Mouse (Mus musculus): ENCODE data around the gene Fam114a2. TPM values are rescaled to one million over a fixed set of nuclear protein-coding genes. Genes with fewer than 3 reads are reported as not detected.
A peak's percentile ranks its signal among the peaks of the same experiment; 100 is the strongest.

The Fam114a2 gene
- polyA plus RNA-seq, 1 experiment from 2014 or later, result 53.8 TPM

DNA sequence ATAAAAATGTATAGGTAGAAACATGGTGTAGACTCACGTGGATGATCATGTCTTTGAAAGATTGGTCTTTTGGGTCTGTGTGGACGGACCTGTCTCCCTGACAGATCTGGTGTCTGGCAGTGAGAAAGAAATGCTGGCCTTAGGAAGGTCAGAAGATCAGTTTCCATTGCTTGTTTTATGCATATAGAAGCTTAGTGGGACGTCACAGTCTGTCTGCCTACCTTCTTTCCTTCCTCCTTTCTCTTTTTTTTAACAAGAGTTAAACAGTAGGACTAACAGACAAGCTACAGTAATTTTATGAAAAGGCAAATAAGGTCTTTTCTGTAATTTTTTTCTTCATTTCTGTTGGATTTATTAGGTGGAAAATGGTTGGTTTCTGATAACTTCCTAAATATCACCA is 10.7 kb upstream of the Fam114a2 start:
- ATAC-seq (ENCODE audit: insufficient read depth), result no peak
- Histone ChIP-seq H3K36me3 (ENCODE audit: insufficient read depth) (peaks cover 48% of the 10 kb centered on the region), H3K4me2 (no peak overlapping the region), H3K27me3 (ENCODE audit: insufficient read depth, low read length) (no peaks in the 10 kb centered on the region), H3K27ac (ENCODE audit: low read depth) (no peak overlapping the region), H3K4me3 (ENCODE audit: low read depth, low read length) (no peak overlapping the region), H3K9ac (no peak overlapping the region), H3K9me3 (ENCODE audit: low read depth, low read length) (no peaks in the 10 kb centered on the region), H3K4me1 (ENCODE audit: insufficient read depth) (no peaks in the 10 kb centered on the region)
- 83% methylated on average over 3 of the region's 3 CpGs for WGBS
- no peak for DNase-seq
- no peak for TF ChIP-seq CTCF (IDR thresholded peaks at IDR 0.05; ENCODE audit: low read depth)

DNA sequence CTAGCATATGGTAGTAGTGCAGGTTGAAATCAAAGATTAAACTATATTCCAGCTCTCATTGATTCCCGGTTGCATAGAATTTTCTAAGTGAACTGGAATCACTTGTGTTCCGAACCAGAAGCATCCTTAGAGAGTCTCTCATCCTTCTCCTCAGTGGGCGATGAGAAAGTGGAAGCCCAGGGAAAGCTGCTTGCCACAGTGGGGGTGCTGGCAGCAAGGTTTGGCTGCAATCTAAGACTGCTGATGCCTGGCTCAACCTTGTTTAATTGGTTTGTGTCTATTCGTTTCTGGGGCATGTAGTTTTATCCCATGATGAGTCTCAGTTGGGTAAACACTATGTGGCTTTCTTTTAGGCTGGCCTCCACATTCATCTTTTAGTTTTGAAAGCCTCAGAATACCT is 9.1 kb upstream of the Fam114a2 start:
- 72% methylated on average over 4 of the region's 4 CpGs for WGBS
- H3K36me3 ChIP-seq (ENCODE audit: insufficient read depth), result peaks cover 43% of the 10 kb centered on the region

DNA sequence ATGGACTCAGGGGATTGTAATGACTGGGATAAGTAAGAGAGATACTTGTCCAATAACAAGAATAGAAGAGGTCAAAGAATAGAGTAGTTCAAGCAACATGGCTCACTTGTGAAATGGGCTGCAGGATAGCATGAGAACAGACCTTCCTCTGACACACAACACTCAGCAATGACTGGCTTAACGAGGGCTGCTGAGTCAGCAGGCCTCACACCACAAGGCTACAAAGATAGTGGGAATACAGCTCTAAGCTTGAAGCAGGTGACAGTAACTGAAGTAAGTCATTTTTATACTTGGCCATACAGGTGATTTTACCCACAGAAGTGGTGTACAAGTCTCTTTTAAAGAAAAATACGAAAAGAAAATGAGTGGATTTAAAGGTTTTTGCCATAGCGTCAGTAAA is 7.5 kb upstream of the Fam114a2 start:
- H3K9me3 ChIP-seq (ENCODE audit: low read depth, low read length), result no peaks in the 10 kb centered on the region
- H3K9ac ChIP-seq, result no peak overlapping the region
- ATAC-seq (ENCODE audit: insufficient read depth), result no peak
- no peaks in the 10 kb centered on the region for H3K4me1 ChIP-seq (ENCODE audit: insufficient read depth)
- H3K4me3 ChIP-seq (ENCODE audit: low read depth, low read length), result no peak overlapping the region
- no peaks in the 10 kb centered on the region for H3K27me3 ChIP-seq (ENCODE audit: insufficient read depth, low read length)
- 79% methylated on average over 3 of the region's 3 CpGs for WGBS
- H3K27ac ChIP-seq (ENCODE audit: low read depth), result no peak overlapping the region
- no peak overlapping the region for H3K4me2 ChIP-seq
- DNase-seq, result no peak
- H3K36me3 ChIP-seq (ENCODE audit: insufficient read depth), result peaks cover 34% of the 10 kb centered on the region
- no peak for TF ChIP-seq CTCF (IDR thresholded peaks at IDR 0.05; ENCODE audit: low read depth)

More for the DNA sequence above, 9.1 kb upstream of the Fam114a2 start:
- Histone ChIP-seq H3K4me3 (ENCODE audit: low read depth, low read length) (no peak overlapping the region), H3K9ac (no peak overlapping the region), H3K27ac (ENCODE audit: low read depth) (no peak overlapping the region), H3K4me2 (no peak overlapping the region), H3K4me1 (ENCODE audit: insufficient read depth) (no peaks in the 10 kb centered on the region), H3K9me3 (ENCODE audit: low read depth, low read length) (no peaks in the 10 kb centered on the region), H3K27me3 (ENCODE audit: insufficient read depth, low read length) (no peaks in the 10 kb centered on the region)
- no peak for TF ChIP-seq CTCF (IDR thresholded peaks at IDR 0.05; ENCODE audit: low read depth)
- DNase-seq, result no peak
- no peak for ATAC-seq (ENCODE audit: insufficient read depth)

DNA sequence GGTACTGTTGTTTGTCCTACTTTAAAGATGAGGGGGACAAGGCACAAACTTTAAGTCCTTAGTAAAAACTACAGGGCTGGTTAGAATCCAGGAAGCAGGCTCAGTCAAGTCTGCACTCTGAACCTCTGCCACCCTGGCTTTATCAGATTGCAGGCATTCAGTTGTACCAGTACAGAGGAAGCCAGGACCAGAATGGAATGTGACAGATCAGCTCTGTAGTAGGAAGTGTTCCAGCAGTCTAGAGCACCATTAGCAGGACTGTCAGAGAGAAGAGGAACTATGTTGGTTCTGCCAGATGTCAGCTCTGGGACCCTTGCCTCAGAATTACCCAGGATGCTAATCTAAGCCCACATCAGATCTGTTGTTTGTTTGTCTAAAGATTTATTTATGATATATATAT is 6.2 kb upstream of the Fam114a2 start:
- ATAC-seq (ENCODE audit: insufficient read depth), result no peak
- Histone ChIP-seq H3K9ac (no peak overlapping the region), H3K27me3 (ENCODE audit: insufficient read depth, low read length) (no peaks in the 10 kb centered on the region), H3K4me3 (ENCODE audit: low read depth, low read length) (no peak overlapping the region), H3K36me3 (ENCODE audit: insufficient read depth) (peaks cover 24% of the 10 kb centered on the region), H3K27ac (ENCODE audit: low read depth) (no peak overlapping the region), H3K4me2 (no peak overlapping the region), H3K4me1 (ENCODE audit: insufficient read depth) (no peaks in the 10 kb centered on the region), H3K9me3 (ENCODE audit: low read depth, low read length) (no peaks in the 10 kb centered on the region)
- peak; percentile 7 for DNase-seq
- no peak for TF ChIP-seq CTCF (IDR thresholded peaks at IDR 0.05; ENCODE audit: low read depth)

DNA sequence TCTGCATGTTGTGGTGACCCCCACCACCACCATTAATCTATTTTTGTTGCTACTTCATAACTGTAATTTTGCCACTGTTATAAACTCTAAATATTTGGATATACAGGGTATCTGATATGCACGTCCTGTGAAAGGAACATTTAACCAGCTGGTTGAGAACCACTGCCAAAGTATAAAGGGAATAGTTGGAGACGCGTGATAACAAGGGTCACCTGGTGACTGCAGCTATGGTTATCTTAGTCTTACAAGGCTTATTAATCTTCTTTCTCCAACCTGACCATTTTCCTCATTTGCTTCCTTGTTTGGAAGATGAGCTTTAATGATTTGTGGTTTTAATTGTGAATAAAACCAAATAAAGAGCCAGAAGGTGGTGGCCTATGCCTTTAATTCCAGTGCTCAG is 5.0 kb upstream of the Fam114a2 start:
- Histone ChIP-seq H3K4me1 (ENCODE audit: insufficient read depth) (no peaks in the 10 kb centered on the region), H3K27me3 (ENCODE audit: insufficient read depth, low read length) (no peaks in the 10 kb centered on the region), H3K9me3 (ENCODE audit: low read depth, low read length) (no peaks in the 10 kb centered on the region), H3K27ac (ENCODE audit: low read depth) (no peak overlapping the region), H3K36me3 (ENCODE audit: insufficient read depth) (peaks cover 12% of the 10 kb centered on the region; the same call in 1 of the 2 replicates), H3K4me3 (ENCODE audit: low read depth, low read length) (no peak overlapping the region), H3K9ac (no peak overlapping the region), H3K4me2 (no peak overlapping the region)
- ATAC-seq (ENCODE audit: insufficient read depth) (no peak), DNase-seq (no peak)
- WGBS, result 76% methylated on average over 3 of the region's 3 CpGs
- no peak for TF ChIP-seq CTCF (IDR thresholded peaks at IDR 0.05; ENCODE audit: low read depth)

DNA sequence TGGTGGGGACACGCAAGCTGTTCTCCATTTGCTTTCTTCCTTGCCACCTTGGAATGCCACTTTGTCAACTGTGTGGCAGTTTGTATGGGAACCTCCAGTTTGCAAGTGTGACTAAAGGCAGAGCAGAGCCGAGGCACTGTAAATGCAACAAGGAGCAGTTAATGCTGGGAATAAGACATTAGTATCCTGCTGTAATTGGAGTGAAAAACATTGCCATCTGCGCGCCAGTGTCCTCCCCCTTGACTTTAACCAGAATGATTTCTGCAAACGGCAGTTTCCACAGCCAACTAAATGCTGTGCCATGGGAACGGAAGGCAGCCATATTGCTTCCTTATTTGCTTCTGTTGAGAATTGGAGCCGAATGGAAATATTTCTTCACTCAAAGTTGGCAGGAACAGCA is 3.6 kb upstream of the Fam114a2 start:
- no peaks in the 10 kb centered on the region for H3K27me3 ChIP-seq (ENCODE audit: insufficient read depth, low read length)
- no peak overlapping the region for H3K9ac ChIP-seq
- H3K27ac ChIP-seq (ENCODE audit: low read depth), result no peak overlapping the region
- DNase-seq (no peak), ATAC-seq (ENCODE audit: insufficient read depth) (no peak)
- H3K4me1 ChIP-seq (ENCODE audit: insufficient read depth), result peaks cover 2% of the 10 kb centered on the region; the same call in 1 of the 2 replicates
- no peak overlapping the region for H3K4me3 ChIP-seq (ENCODE audit: low read depth, low read length)
- 86% methylated on average over 7 of the region's 7 CpGs for WGBS
- H3K9me3 ChIP-seq (ENCODE audit: low read depth, low read length), result no peaks in the 10 kb centered on the region
- 0 out of 2 replicates have a peak, but pooled peaks cover 2% of the 10 kb centered on the region for H3K36me3 ChIP-seq (ENCODE audit: insufficient read depth)
- H3K4me2 ChIP-seq, result no peak overlapping the region
- TF ChIP-seq CTCF (IDR thresholded peaks at IDR 0.05; ENCODE audit: low read depth), result no peak

DNA sequence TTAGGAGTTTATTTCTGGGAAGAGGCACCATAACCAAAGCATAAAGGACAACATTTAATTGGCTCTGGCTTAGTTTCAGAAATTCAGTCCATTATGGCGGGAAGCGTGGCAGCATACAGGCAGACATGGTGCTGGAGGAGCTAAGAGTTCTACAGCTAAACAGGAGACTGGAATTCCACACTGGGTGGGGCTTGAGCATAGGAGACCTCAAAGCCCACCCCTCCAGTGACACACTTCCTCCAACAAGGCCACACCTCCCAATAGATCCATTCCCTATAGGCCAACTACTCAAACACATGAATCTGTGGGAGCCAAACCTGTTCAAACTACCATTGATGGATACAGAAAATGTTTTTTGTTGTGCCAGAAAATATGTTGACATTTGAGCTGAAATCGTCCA is 2.8 kb upstream of the Fam114a2 start:
- WGBS, result 94% methylated on average over 3 of the region's 3 CpGs
- no peak for TF ChIP-seq CTCF (IDR thresholded peaks at IDR 0.05; ENCODE audit: low read depth)

DNA sequence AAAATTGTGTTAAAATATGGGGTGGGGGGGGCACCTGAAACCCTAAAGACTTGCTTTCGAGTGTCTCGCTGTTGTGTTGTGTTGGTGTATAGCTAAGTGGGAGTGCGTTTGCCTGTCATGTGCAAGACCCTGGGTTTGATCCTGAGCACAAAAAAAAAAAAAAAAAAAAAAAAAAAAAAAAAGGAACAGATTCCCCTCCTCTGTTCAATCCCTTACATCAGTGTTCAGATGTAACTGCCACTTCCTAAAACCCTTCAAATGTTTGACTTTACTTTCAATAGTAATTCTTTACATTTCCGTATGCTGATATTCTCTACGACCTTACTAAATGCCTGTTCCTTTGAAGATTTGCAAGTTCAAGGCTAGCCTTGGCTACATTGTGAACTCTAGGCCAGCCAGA is 887 bp upstream of the Fam114a2 start:
- ATAC-seq (ENCODE audit: insufficient read depth), result no peak
- H3K36me3 ChIP-seq (ENCODE audit: insufficient read depth), result 0 out of 2 replicates have a peak, but pooled peaks cover 2% of the 10 kb centered on the region
- TF ChIP-seq CTCF (IDR thresholded peaks at IDR 0.05; ENCODE audit: low read depth), result no peak
- WGBS, result 66% methylated on average over 5 of the region's 5 CpGs
- H3K4me2 ChIP-seq, result peak overlapping the region; percentile 71
- no peaks in the 10 kb centered on the region for H3K9me3 ChIP-seq (ENCODE audit: low read depth, low read length)
- H3K4me3 ChIP-seq (ENCODE audit: low read depth, low read length), result peak overlapping the region; percentile 76
- H3K4me1 ChIP-seq (ENCODE audit: insufficient read depth), result peaks cover 4% of the 10 kb centered on the region; the same call in 1 of the 2 replicates
- H3K27ac ChIP-seq (ENCODE audit: low read depth), result no peak overlapping the region
- peak overlapping the region; percentile 72 for H3K9ac ChIP-seq
- H3K27me3 ChIP-seq (ENCODE audit: insufficient read depth, low read length), result no peaks in the 10 kb centered on the region
- no peak for DNase-seq

More for the DNA sequence above, 2.8 kb upstream of the Fam114a2 start:
- Histone ChIP-seq H3K27me3 (ENCODE audit: insufficient read depth, low read length) (no peaks in the 10 kb centered on the region), H3K27ac (ENCODE audit: low read depth) (no peak overlapping the region), H3K9me3 (ENCODE audit: low read depth, low read length) (no peaks in the 10 kb centered on the region), H3K9ac (no peak overlapping the region), H3K4me1 (ENCODE audit: insufficient read depth) (peaks cover 4% of the 10 kb centered on the region; the same call in 1 of the 2 replicates), H3K36me3 (ENCODE audit: insufficient read depth) (0 out of 2 replicates have a peak, but pooled peaks cover 2% of the 10 kb centered on the region), H3K4me3 (ENCODE audit: low read depth, low read length) (no peak overlapping the region), H3K4me2 (no peak overlapping the region)
- ATAC-seq (ENCODE audit: insufficient read depth) (no peak), DNase-seq (no peak)

All from lung, embryonic 14.5 days (tissue).